Mouse (Mus musculus): ENCODE measurements at regions not wholly inside any gene's neighbourhood (a gene's known extent, or its start where the extent isn't known, plus 50 kb on each side); places are given as distances from the start of the nearest gene placed in this dataset.

GRCm38 (mm10) chr10:68875641-68876040, 152.2 kb downstream of the Tmem26 start:
- TF ChIP-seq CTCF (IDR thresholded peaks at IDR 0.05; ENCODE audit: control insufficient read depth, insufficient read depth, low read length) = no peak
- TF ChIP-seq POLR2A (IDR thresholded peaks at IDR 0.05; ENCODE audit: borderline replicate concordance, control insufficient read depth, low read depth, low read length) = no peak

All from bone marrow, adult 2 months (tissue).